Mouse (Mus musculus): Measurements from ENCODE around the gene C1qb. TPM values are rescaled to one million over a fixed set of nuclear protein-coding genes. Genes with fewer than 3 reads are reported as not detected.
A peak's percentile ranks its signal among the peaks of the same experiment; 100 is the strongest.

C1qb gene
- polyA plus RNA-seq, 1 experiment from 2014 or later, result 55.1 TPM

DNA sequence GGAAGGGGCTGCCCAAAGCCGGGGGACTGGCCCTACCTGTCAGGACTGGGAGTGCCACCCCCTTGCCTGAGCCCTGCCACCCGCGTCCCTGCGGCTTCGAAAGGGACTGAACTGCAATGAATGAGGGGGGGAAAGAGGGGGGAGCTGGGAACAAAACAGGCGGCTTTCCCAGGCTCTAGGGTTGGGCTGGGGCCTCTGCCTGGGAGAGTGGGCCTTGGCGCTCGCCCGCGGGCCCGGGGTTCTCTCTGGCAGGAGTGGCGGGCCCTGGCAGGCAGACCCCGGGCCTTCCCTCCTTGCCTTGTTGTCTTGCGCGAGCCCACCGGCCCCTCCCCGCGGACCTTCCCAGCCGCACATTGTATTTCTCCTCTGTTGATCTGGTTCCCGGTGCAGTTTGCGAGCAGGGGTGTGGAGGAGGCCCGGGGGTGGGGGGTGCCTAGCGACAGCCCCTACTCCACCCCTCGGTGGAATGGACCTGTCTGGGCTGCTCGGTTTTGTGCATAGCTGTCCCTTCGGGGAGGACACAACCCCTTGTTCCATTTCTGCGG is 49.5 kb downstream of the C1qb start:
- Histone ChIP-seq H3K4me3 (ENCODE audit: low read depth, low read length) (peak overlapping the region; percentile 59), H3K4me2 (replicated peaks; ENCODE audit: low read depth, low read length) (peak overlapping the region; percentile 99), H3K9ac (replicated peaks; ENCODE audit: low read depth) (0 out of 2 replicates have a peak overlapping the region, but pooled peaks have one; percentile 32), H3K9me3 (ENCODE audit: low read length) (no peaks in the 10 kb centered on the region), H3K27ac (ENCODE audit: low read length) (no peak overlapping the region), H3K36me3 (ENCODE audit: insufficient read depth, low read length) (no peaks in the 10 kb centered on the region), H3K27me3 (replicated peaks; ENCODE audit: insufficient read depth, low read length) (0 out of 2 replicates have a peak, but pooled peaks cover 11% of the 10 kb centered on the region), H3K4me1 (ENCODE audit: insufficient read depth, low read depth, low read length) (peaks cover 12% of the 10 kb centered on the region)
- ATAC-seq (peak; percentile 45), DNase-seq (ENCODE audit: low spot score) (no peak)
- TF ChIP-seq EP300 (IDR thresholded peaks at IDR 0.05) (no peak), CTCF (IDR thresholded peaks at IDR 0.05) (no peak)
- 2% methylated on average over 25 of the region's 27 CpGs for WGBS

GRCm38 (mm10) chr4:136835621-136836386 is 50.2 kb downstream of the C1qb start, which contains the start of gene Ephb2:
TSS of gene Ephb2 (minus strand) at chr4:136835988.
- peaks cover 12% of the 10 kb centered on the region for H3K4me1 ChIP-seq (ENCODE audit: insufficient read depth, low read depth, low read length)

DNA sequence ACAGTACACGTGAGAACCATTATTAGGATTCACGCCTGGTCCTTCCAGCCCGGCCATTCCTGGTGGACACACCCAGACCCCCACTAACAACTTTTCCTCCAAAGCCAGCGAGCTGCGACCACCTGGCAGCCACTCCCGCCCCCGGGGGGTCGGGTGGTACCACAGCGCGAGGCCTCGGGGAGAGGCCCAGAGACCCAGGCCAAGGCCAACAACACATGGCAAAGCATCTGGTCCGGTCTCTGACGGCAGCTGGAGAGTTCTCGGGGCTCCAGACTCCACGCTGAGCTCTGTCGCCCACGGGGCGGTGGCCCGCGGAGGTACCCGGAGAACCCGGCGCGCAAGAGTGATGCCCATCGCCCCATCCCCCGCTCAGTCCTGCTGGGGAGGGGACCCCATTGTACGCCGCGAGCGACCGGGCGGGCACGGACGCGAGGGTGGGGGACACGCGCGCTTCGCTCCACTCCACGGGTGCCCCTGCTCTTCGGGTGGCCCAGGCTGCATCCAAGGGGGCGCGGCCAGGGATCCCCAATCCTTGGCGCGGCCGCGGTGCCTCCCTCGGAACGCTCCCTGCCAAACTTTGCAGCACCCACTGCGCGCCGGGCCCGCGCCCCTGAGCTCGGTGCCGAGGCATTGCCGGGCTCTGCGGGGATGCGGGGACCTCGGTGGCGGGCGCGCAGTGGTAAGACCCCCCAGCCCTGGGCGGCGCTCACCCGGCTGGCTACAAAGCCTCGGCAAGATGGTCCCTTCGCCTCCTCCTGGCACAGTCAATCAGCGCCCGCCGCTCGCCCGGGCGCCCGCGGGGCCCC is 51.0 kb downstream of the C1qb start:
- TF ChIP-seq EP300 (IDR thresholded peaks at IDR 0.05) (no peak), CTCF (IDR thresholded peaks at IDR 0.05) (no peak)
- no peak overlapping the region for H3K27ac ChIP-seq (ENCODE audit: low read length)
- H3K36me3 ChIP-seq (ENCODE audit: insufficient read depth, low read length), result no peaks in the 10 kb centered on the region
- 0 out of 2 replicates have a peak, but pooled peaks cover 9% of the 10 kb centered on the region for H3K27me3 ChIP-seq (replicated peaks; ENCODE audit: insufficient read depth, low read length)
- peaks cover 12% of the 10 kb centered on the region for H3K4me1 ChIP-seq (ENCODE audit: insufficient read depth, low read depth, low read length)
- H3K4me3 ChIP-seq (ENCODE audit: low read depth, low read length), result peak overlapping the region; percentile 59
- 0 out of 2 replicates have a peak overlapping the region, but pooled peaks have one; percentile 12 for H3K9ac ChIP-seq (replicated peaks; ENCODE audit: low read depth)
- DNase-seq (ENCODE audit: low spot score) (no peak), ATAC-seq (peak; percentile 12; the same call in 1 of the 2 replicates)
- WGBS, result 3% methylated on average over 59 of the region's 76 CpGs
- no peaks in the 10 kb centered on the region for H3K9me3 ChIP-seq (ENCODE audit: low read length)
- peak overlapping the region; percentile 99 for H3K4me2 ChIP-seq (replicated peaks; ENCODE audit: low read depth, low read length)

More at GRCm38 (mm10) chr4:136835621-136836386, 50.2 kb downstream of the C1qb start, which contains the start of gene Ephb2:
- peak within 1 kb of the TSS; percentile 99 for H3K4me2 ChIP-seq (replicated peaks; ENCODE audit: low read depth, low read length)
- under 1% methylated on average over 42 of the region's 88 CpGs for WGBS
- 0 out of 2 replicates have a peak within 1 kb of the TSS, but pooled peaks have one; percentile 32 for H3K9ac ChIP-seq (replicated peaks; ENCODE audit: low read depth)
- peak within 1 kb of the TSS; percentile 57 for H3K27ac ChIP-seq (ENCODE audit: low read length)
- no peaks in the 10 kb centered on the region for H3K36me3 ChIP-seq (ENCODE audit: insufficient read depth, low read length)
- no peaks in the 10 kb centered on the region for H3K9me3 ChIP-seq (ENCODE audit: low read length)
- ATAC-seq, result peak; percentile 78
- no peak for TF ChIP-seq CTCF (IDR thresholded peaks at IDR 0.05)
- TF ChIP-seq EP300 (IDR thresholded peaks at IDR 0.05), result no peak
- DNase-seq (ENCODE audit: low spot score), result peak; percentile 74
- peak within 1 kb of the TSS; percentile 59 for H3K4me3 ChIP-seq (ENCODE audit: low read depth, low read length)
- 0 out of 2 replicates have a peak, but pooled peaks cover 11% of the 10 kb centered on the region for H3K27me3 ChIP-seq (replicated peaks; ENCODE audit: insufficient read depth, low read length)

DNA sequence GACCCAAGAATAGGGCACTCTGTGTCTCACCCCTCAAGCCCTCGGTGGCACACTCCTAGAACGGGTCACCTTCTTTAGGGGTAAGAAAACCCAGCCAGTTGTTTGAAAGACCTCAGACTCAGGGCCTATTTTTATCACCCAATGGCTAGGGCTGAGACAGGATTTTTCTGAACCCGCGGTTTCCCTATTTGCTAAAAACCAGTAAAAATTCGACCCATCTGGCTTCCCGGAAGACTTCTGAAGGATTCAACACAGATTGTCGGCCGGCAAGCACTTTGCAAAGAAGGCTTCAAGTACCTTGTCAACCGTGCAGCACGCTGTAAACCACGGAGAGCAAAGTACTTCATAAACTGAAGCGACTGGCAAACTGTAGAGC is 51.6 kb downstream of the C1qb start:
- no peak for ATAC-seq
- WGBS, result 6% methylated on average over 12 of the region's 12 CpGs
- Histone ChIP-seq H3K36me3 (ENCODE audit: insufficient read depth, low read length) (no peaks in the 10 kb centered on the region), H3K4me3 (ENCODE audit: low read depth, low read length) (no peak overlapping the region), H3K27ac (ENCODE audit: low read length) (no peak overlapping the region), H3K4me2 (replicated peaks; ENCODE audit: low read depth, low read length) (peak overlapping the region; percentile 99), H3K27me3 (replicated peaks; ENCODE audit: insufficient read depth, low read length) (0 out of 2 replicates have a peak, but pooled peaks cover 7% of the 10 kb centered on the region), H3K9me3 (ENCODE audit: low read length) (no peaks in the 10 kb centered on the region), H3K9ac (replicated peaks; ENCODE audit: low read depth) (no peak overlapping the region), H3K4me1 (ENCODE audit: insufficient read depth, low read depth, low read length) (peaks cover 12% of the 10 kb centered on the region)
- TF ChIP-seq CTCF (IDR thresholded peaks at IDR 0.05), result no peak
- no peak for TF ChIP-seq EP300 (IDR thresholded peaks at IDR 0.05)
- no peak for DNase-seq (ENCODE audit: low spot score)

GRCm38 (mm10) chr4:136833619-136834351 is 52.2 kb downstream of the C1qb start:
- ATAC-seq, result no peak
- no peak overlapping the region for H3K4me3 ChIP-seq (ENCODE audit: low read depth, low read length)
- H3K27me3 ChIP-seq (replicated peaks; ENCODE audit: insufficient read depth, low read length), result 0 out of 2 replicates have a peak, but pooled peaks cover 7% of the 10 kb centered on the region
- TF ChIP-seq CTCF (IDR thresholded peaks at IDR 0.05), result no peak
- no peak for TF ChIP-seq EP300 (IDR thresholded peaks at IDR 0.05)
- H3K4me2 ChIP-seq (replicated peaks; ENCODE audit: low read depth, low read length), result no peak overlapping the region
- peak; percentile 28 for DNase-seq (ENCODE audit: low spot score)
- no peaks in the 10 kb centered on the region for H3K9me3 ChIP-seq (ENCODE audit: low read length)
- no peak overlapping the region for H3K9ac ChIP-seq (replicated peaks; ENCODE audit: low read depth)
- no peaks in the 10 kb centered on the region for H3K36me3 ChIP-seq (ENCODE audit: insufficient read depth, low read length)
- WGBS, result 39% methylated on average over 21 of the region's 21 CpGs
- no peak overlapping the region for H3K27ac ChIP-seq (ENCODE audit: low read length)
- peaks cover 12% of the 10 kb centered on the region for H3K4me1 ChIP-seq (ENCODE audit: insufficient read depth, low read depth, low read length)

Measured in lung, postnatal 0 days (tissue).